Mouse (Mus musculus) C2C12 (cell line): ENCODE measurements at regions not wholly inside any gene's neighbourhood (a gene's known extent, or its start where the extent isn't known, plus 50 kb on each side); places are given as distances from the start of the nearest gene placed in this dataset.

Experiments
- CEBPB ChIP-seq: IDR thresholded peaks from one replicate; pipeline ENCODE4 v1.6.1; 2011; ENCODE audit warnings: low read depth, mild to moderate bottlenecking, control low read depth, moderate library complexity
- CTCF ChIP-seq: IDR thresholded peaks from one replicate; pipeline ENCODE4 v1.5.1; 2011; ENCODE audit not compliant: control insufficient read depth, insufficient read depth, insufficient read length
- FOSL1 ChIP-seq: IDR thresholded peaks from one replicate; pipeline ENCODE4 v1.8.0; 2011; ENCODE audit warnings: mild to moderate bottlenecking, low read length; ENCODE audit not compliant: poor library complexity, insufficient read depth, severe bottlenecking

- TF ChIP-seq CTCF: no peak
- TF ChIP-seq CEBPB: no peak
- no peak for TF ChIP-seq FOSL1
Observed at GRCm38 (mm10) chr8:30940901-30941300, 2487.6 kb upstream of the 5930422O12Rik start.
